Mouse (Mus musculus): ENCODE measurements around the gene Gm10639. TPM values are rescaled to one million over a fixed set of nuclear protein-coding genes. Genes with fewer than 3 reads are reported as not detected.
"Not testable (repeated sequence)": the region's sequence is repeated elsewhere in the genome, so short reads cannot be mapped to it uniquely, and the experiment has no call there.

Gene Gm10639
- not detected in 2 replicates for polyA plus RNA-seq (2014; fragmentation: Nextera tagmentation; extraction: Ambion mirVana)

GRCm38 (mm10) chr9:78289723-78290122 lies at the start of gene Gm10639:
Gene Gm10639, plus strand, starts transcription at chr9:78289923.
- H3K4me2 ChIP-seq (ENCODE audit: low read length); ATAC-seq (ENCODE audit: low FRiP score, low TSS enrichment): not testable (repeated sequence)

DNA sequence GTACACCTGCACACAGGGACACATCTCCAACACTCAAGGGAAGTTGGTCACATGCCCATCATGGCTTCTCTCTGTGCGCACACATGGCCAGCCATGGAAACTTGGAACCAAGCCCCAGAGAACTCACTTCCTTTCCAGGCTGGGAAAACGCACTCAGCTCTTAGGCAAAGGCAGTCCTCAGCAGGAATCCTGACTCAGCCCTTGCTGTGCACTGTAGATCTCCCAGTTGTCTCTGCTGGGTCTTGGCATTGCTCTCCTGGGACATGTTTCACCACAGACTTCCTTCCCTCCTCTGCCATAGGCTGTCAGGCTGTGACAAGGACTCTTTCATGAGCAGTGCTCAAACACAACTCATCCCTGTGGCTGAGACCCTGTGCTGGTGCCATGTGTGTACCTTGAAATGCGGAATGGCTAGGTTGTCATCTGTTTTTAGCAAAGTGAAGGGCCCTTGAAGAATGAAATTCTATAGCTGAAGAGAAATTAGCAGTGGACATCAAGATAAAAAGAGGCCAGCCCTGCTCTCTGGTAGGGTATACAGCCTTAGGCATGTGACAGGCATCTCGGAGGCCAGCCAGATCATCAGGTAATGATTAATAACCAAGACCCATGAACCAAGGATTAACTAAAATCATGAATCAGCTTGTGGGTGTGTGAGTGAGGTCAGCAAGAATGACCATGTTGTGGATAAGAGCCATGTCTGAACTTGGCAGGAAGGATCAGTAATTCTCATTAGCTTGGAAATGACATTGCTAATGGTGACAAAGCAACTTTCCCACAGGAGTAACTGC lies 33.8 kb upstream of the Gm10639 start:
- not testable (repeated sequence) for H3K4me2 ChIP-seq (ENCODE audit: low read length); H3K9ac ChIP-seq (replicated peaks; ENCODE audit: low read length); H3K27ac ChIP-seq (replicated peaks; ENCODE audit: low read depth, low read length); H3K27me3 ChIP-seq (ENCODE audit: control insufficient read depth, insufficient read depth, low read length); DNase-seq; H3K4me3 ChIP-seq (replicated peaks; ENCODE audit: low read depth, low read length); ATAC-seq (ENCODE audit: low FRiP score, low TSS enrichment); H3K36me3 ChIP-seq (ENCODE audit: control insufficient read depth, insufficient read depth, low read length); H3K4me1 ChIP-seq (ENCODE audit: control insufficient read depth, insufficient read depth, low read length); H3K9me3 ChIP-seq (ENCODE audit: control insufficient read depth, low read length)
- 78% methylated on average over 4 of the region's 4 CpGs for WGBS

More at GRCm38 (mm10) chr9:78289723-78290122, at the start of gene Gm10639:
- not testable (repeated sequence) for H3K9ac ChIP-seq (replicated peaks; ENCODE audit: low read length); H3K36me3 ChIP-seq (ENCODE audit: control insufficient read depth, insufficient read depth, low read length); DNase-seq; H3K27ac ChIP-seq (replicated peaks; ENCODE audit: low read depth, low read length); H3K4me1 ChIP-seq (ENCODE audit: control insufficient read depth, insufficient read depth, low read length); H3K27me3 ChIP-seq (ENCODE audit: control insufficient read depth, insufficient read depth, low read length); H3K9me3 ChIP-seq (ENCODE audit: control insufficient read depth, low read length); H3K4me3 ChIP-seq (replicated peaks; ENCODE audit: low read depth, low read length)
- WGBS = 84% methylated on average over 3 of the region's 3 CpGs

GRCm38 (mm10) chr9:78256914-78257313 lies 32.8 kb upstream of the Gm10639 start, which contains the start of gene Gm3776:
Gene Gm3776, plus strand, starts transcription at chr9:78257129.
- H3K4me1 ChIP-seq (ENCODE audit: control insufficient read depth, insufficient read depth, low read length) = not testable (repeated sequence)

DNA sequence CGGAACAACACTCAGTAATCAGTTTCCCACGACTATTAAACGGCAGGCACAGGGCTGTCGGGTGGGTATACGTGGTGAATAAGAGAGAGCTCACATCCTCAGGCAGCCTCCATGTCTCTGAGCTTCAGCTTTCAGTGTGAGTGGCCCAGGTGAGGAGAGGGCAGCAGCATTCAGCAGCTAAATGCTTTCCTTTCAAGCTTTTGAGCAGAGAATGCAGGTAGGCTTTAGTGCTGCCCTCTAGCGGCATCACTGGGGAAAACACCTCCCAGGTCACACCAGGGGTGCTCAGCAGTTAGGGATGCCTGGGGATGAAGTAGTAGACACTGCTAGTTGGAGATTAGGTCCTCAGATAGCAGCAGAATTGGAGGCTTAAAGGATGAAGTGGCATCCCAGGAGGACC lies 30.0 kb upstream of the Gm10639 start:
- ATAC-seq (ENCODE audit: low FRiP score, low TSS enrichment) = peak; percentile 57
- H3K27me3 ChIP-seq (ENCODE audit: control insufficient read depth, insufficient read depth, low read length); H3K9me3 ChIP-seq (ENCODE audit: control insufficient read depth, low read length); H3K36me3 ChIP-seq (ENCODE audit: control insufficient read depth, insufficient read depth, low read length); H3K4me2 ChIP-seq (ENCODE audit: low read length); H3K9ac ChIP-seq (replicated peaks; ENCODE audit: low read length); H3K4me3 ChIP-seq (replicated peaks; ENCODE audit: low read depth, low read length); DNase-seq; H3K4me1 ChIP-seq (ENCODE audit: control insufficient read depth, insufficient read depth, low read length); H3K27ac ChIP-seq (replicated peaks; ENCODE audit: low read depth, low read length): not testable (repeated sequence)
- WGBS = 0% methylated on average over 1 of the region's 6 CpGs

More at GRCm38 (mm10) chr9:78256914-78257313, 32.8 kb upstream of the Gm10639 start, which contains the start of gene Gm3776:
- not testable (repeated sequence) for H3K27ac ChIP-seq (replicated peaks; ENCODE audit: low read depth, low read length); H3K4me3 ChIP-seq (replicated peaks; ENCODE audit: low read depth, low read length); H3K36me3 ChIP-seq (ENCODE audit: control insufficient read depth, insufficient read depth, low read length); DNase-seq; H3K27me3 ChIP-seq (ENCODE audit: control insufficient read depth, insufficient read depth, low read length); H3K4me2 ChIP-seq (ENCODE audit: low read length); ATAC-seq (ENCODE audit: low FRiP score, low TSS enrichment); H3K9ac ChIP-seq (replicated peaks; ENCODE audit: low read length); H3K9me3 ChIP-seq (ENCODE audit: control insufficient read depth, low read length)
- WGBS = 93% methylated on average over 1 of the region's 3 CpGs

GRCm38 (mm10) chr9:78270945-78271344 lies 18.8 kb upstream of the Gm10639 start:
- H3K9me3 ChIP-seq (ENCODE audit: control insufficient read depth, low read length); H3K4me3 ChIP-seq (replicated peaks; ENCODE audit: low read depth, low read length); H3K36me3 ChIP-seq (ENCODE audit: control insufficient read depth, insufficient read depth, low read length); H3K9ac ChIP-seq (replicated peaks; ENCODE audit: low read length); H3K4me2 ChIP-seq (ENCODE audit: low read length); ATAC-seq (ENCODE audit: low FRiP score, low TSS enrichment); H3K27ac ChIP-seq (replicated peaks; ENCODE audit: low read depth, low read length); DNase-seq; H3K4me1 ChIP-seq (ENCODE audit: control insufficient read depth, insufficient read depth, low read length); H3K27me3 ChIP-seq (ENCODE audit: control insufficient read depth, insufficient read depth, low read length): not testable (repeated sequence)
- 88% methylated on average over 3 of the region's 3 CpGs for WGBS

DNA sequence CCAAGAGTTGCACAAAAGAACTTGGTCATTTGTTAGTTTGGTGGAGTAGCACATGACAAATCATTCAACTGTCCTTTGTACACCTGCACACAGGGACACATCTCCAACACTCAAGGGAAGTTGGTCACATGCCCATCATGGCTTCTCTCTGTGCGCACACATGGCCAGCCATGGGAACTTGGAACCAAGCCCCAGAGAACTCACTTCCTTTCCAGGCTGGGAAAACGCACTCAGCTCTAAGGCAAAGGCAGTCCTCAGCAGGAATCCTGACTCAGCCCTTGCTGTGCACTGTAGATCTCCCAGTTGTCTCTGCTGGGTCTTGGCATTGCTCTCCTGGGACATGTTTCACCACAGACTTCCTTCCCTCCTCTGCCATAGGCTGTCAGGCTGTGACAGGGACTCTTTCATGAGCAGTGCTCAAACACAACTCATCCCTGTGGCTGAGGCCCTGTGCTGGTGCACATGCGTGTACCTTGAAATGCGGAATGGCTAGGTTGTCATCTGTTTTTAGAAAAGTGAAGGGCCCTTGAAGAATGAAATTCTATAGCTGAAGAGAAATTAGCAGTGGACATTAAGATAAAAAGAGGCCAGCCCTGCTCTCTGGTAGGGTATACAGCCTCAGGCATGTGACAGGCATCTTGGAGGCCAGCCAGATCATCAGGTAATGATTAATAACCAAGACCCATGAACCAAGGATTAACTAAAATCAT lies 7.6 kb upstream of the Gm10639 start:
- H3K27me3 ChIP-seq (ENCODE audit: control insufficient read depth, insufficient read depth, low read length); H3K27ac ChIP-seq (replicated peaks; ENCODE audit: low read depth, low read length); H3K9ac ChIP-seq (replicated peaks; ENCODE audit: low read length); DNase-seq; ATAC-seq (ENCODE audit: low FRiP score, low TSS enrichment); H3K4me2 ChIP-seq (ENCODE audit: low read length); H3K4me3 ChIP-seq (replicated peaks; ENCODE audit: low read depth, low read length); H3K4me1 ChIP-seq (ENCODE audit: control insufficient read depth, insufficient read depth, low read length); H3K36me3 ChIP-seq (ENCODE audit: control insufficient read depth, insufficient read depth, low read length); H3K9me3 ChIP-seq (ENCODE audit: control insufficient read depth, low read length): not testable (repeated sequence)
- WGBS = 90% methylated on average over 4 of the region's 4 CpGs

DNA sequence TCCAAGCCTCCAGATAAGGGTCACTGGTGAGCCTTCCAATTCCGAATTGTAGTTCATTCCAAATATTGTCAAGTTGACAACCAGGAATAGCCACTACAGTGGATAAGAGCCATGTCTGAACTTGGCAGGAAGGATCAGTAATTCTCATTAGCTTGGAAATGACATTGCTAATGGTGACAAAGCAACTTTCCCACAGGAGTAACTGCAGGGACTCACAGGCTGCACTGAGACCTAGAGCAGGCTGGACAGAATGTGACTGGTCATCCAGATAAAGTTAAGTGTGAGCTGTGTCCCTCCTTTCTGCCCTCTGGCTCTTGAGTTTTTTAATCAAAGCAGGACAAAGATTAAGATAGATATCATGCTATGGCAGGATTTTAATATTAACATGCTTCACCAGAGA lies 660 bp upstream of the Gm10639 start:
- not testable (repeated sequence) for H3K36me3 ChIP-seq (ENCODE audit: control insufficient read depth, insufficient read depth, low read length); H3K9me3 ChIP-seq (ENCODE audit: control insufficient read depth, low read length); H3K27ac ChIP-seq (replicated peaks; ENCODE audit: low read depth, low read length); H3K4me1 ChIP-seq (ENCODE audit: control insufficient read depth, insufficient read depth, low read length); H3K4me3 ChIP-seq (replicated peaks; ENCODE audit: low read depth, low read length); H3K27me3 ChIP-seq (ENCODE audit: control insufficient read depth, insufficient read depth, low read length); ATAC-seq (ENCODE audit: low FRiP score, low TSS enrichment); H3K9ac ChIP-seq (replicated peaks; ENCODE audit: low read length); H3K4me2 ChIP-seq (ENCODE audit: low read length); DNase-seq
- WGBS = 94% methylated on average over 1 of the region's 1 CpGs

GRCm38 (mm10) chr9:78292462-78292861 lies 2.7 kb downstream of the Gm10639 start:
- not testable (repeated sequence) for ATAC-seq (ENCODE audit: low FRiP score, low TSS enrichment); H3K4me1 ChIP-seq (ENCODE audit: control insufficient read depth, insufficient read depth, low read length); H3K9ac ChIP-seq (replicated peaks; ENCODE audit: low read length); DNase-seq; H3K9me3 ChIP-seq (ENCODE audit: control insufficient read depth, low read length); H3K27me3 ChIP-seq (ENCODE audit: control insufficient read depth, insufficient read depth, low read length); H3K4me2 ChIP-seq (ENCODE audit: low read length); H3K4me3 ChIP-seq (replicated peaks; ENCODE audit: low read depth, low read length); H3K27ac ChIP-seq (replicated peaks; ENCODE audit: low read depth, low read length); H3K36me3 ChIP-seq (ENCODE audit: control insufficient read depth, insufficient read depth, low read length)
- WGBS = 89% methylated on average over 8 of the region's 8 CpGs
